Mouse (Mus musculus): Measurements from ENCODE around the gene Ccdc103. TPM values are rescaled to one million over a fixed set of nuclear protein-coding genes. Genes with fewer than 3 reads are reported as not detected.

The Ccdc103 gene
- total RNA-seq, 1 experiment from 2014 or later: not detected

DNA sequence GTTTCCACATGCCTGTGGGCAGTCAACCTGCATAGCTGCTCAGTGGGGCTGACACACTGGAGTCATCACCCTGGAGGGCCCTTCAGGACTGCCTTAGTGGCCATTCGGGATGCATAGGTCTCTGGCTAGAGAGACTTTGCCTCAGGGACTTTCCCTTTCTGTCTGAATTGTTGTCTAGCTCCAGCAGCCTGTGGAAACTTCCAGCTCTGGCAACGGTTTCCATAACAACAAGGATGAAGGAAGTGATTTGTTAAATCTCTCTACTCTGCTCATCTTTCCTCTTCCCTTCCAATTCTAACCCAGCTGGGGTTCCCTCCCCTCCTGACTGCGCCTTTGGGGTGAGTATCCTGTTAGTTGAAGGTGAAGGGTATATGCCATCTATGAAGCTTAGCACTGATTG, 7.1 kb downstream of the Ccdc103 start:
- no peak for ATAC-seq (replicated peaks; ENCODE audit: low read depth, poor library complexity, severe bottlenecking)

DNA sequence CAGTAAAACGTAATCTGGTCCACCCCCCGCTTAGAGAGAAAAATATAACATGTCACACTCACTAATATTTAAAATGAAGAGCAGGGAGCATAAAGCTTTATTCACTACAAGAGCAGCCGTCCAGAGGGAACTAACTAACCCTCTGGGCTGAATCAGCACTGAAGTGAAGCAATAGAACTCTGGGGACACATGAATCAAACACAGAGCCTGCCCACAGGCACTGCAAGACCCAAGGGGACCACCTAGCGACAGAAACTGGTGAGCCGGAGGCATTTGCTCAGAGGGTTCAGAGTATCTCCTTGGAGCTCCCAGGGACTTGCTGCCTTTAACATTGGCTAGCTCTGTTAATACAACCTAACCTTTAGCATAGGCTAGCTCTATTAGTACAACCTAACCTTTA, 9.1 kb downstream of the Ccdc103 start:
- no peak for ATAC-seq (replicated peaks; ENCODE audit: low read depth, poor library complexity, severe bottlenecking)

DNA sequence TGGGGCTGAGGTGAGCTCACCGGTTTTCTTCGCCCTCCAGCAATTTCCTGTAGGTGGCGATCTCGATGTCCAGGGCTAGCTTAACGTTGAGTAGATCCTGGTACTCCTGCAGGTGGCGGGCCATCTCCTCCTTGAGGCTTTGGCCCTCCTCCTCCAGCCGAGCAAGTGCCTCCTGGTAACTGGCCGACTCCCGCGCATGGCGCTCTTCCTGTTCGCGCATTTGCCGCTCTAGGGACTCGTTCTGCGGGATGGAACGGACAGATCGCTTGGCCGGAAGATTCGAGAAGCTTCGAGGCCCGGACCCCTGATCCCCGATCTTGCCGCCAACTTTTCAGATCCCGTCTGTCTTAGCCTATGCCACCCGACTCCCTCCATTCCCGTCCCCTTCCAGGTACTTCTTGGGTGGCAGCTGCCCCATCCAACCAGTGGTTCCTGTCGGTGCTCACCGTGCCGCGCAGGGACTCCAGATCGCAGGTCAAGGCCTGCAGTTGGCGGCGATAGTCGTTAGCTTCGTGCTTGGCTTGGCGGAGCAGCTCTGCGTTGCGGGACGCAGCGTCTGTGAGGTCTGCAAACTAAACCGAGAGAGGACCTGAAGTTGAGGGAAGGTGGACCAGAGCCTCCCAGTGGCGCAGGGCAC, 12.1 kb downstream of the Ccdc103 start:
- peak; percentile 89 for ATAC-seq (replicated peaks; ENCODE audit: low read depth, poor library complexity, severe bottlenecking)

DNA sequence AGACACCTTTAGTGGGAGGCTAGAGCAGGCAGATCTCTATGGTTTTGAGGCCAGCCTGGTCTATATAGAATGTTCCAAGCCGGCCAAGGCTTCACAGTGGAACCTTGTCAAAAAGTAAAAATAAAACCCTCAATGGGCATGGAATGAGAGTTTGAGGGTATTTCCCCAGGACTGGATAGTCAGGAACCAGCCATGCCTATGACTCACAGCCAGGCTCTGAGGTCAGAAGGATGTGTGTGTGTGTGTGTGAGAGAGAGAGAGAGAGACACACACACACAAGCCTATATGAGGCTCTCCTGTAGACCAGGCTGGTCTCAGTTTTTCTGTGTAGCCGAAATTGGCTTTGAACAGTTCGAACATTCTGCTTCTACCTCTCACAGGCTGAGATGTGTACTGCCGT, 13.7 kb downstream of the Ccdc103 start:
- no peak for ATAC-seq (replicated peaks; ENCODE audit: low read depth, poor library complexity, severe bottlenecking)

DNA sequence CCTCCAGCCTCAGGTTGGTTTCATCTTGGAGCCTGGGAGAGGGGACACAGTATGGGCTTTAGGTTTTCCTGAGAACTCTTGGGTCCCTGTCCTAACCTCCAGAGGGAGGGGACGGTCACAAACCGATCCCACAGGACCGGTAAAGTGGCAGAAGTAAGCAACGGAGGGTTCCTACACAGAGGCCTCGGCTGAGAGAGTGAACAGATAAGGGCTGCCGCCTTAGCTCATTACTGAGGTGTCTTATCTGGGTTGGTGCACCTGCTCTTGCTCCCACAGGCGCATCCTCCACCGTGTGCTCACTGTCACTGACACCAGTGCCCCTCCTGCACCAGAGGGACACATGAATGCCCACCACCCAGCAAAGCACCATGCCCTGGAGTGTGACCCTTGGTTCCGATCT, 14.8 kb downstream of the Ccdc103 start:
- ATAC-seq (replicated peaks; ENCODE audit: low read depth, poor library complexity, severe bottlenecking): no peak; the same call in 1 of the 2 replicates

DNA sequence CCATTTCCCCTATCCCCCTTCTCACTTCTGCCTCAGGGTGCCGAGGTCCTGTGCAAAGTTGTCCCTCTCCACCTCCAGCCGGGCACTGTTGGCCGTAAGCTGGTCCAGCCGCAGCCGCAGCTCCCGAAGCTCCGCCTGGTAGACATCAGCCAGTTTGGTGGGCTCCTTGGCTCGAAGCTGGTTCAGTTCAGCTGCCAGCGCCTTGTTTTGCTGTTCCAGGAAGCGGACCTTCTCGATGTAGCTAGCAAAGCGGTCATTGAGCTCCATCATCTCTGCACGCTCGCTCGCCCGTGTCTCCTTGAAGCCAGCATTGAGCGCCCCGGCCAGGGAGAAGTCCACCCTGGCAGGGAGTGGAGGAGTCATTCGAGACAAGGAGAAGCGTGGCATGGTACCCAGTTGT, 15.6 kb downstream of the Ccdc103 start:
- ATAC-seq (replicated peaks; ENCODE audit: low read depth, poor library complexity, severe bottlenecking): no peak

DNA sequence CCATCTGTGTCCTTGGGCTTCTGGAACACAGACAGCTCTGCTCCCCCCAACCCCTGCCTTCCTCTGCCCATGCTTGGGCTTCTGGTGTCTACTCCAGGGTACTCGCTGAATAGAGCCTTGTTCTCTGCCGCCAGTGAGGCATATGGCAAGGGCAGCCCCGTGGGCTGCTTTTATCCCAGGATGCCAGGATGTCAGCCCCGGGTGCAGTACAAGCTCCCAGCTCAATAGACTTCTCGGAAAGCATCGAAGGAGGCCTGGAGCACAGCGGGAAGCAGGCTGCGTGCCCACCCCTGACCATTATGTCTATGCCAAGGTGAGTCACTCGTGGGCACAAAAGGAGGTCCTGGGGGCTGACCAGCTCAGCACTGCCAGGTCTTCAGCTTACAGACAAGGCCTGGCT, 17.4 kb downstream of the Ccdc103 start:
- ATAC-seq (replicated peaks; ENCODE audit: low read depth, poor library complexity, severe bottlenecking): no peak

DNA sequence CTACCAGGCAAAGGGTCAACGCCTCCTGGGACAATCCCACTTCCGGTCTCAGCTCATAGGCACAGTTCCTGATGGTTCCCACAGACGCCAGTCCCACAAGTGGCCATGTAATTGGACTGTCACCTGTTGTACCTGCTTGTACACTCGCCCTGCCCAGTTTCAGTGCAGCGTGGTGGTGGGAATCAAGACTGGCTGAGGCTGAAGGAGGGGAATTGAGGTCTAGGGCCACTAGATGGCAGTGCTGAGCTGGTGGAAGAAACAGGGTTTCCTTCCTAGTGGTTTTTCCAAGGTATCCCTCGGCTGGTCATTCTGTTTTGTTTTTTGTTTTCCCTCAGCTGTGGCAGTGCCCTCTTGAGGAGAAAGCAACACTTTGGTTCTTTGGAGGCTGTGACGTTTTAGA, 19.8 kb downstream of the Ccdc103 start, which contains the start of gene Gfap:
Gene Gfap, minus strand, starts transcription at position 150 of the 400 bp plus-strand sequence.
- ATAC-seq (replicated peaks; ENCODE audit: low read depth, poor library complexity, severe bottlenecking): peak; percentile 81

DNA sequence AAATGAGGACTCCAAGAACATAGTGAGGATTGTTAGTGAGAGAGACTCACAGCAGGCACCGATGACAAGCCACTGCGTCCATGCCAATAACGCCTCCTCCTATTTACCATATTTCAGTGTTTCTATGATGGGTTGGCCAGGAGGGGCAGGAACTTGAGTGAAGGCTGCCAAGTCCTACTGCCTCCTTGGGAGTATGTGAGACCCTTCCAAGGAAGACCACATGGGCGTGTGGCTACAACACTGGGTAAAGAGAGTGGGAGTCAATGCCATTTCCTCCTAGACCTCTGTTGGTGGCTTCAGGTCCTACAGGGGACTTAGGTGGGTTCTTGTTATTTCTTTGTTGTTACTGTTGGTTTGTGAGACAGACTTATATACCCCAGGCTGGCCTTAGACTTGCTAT, 20.2 kb downstream of the Ccdc103 start:
- ATAC-seq (replicated peaks; ENCODE audit: low read depth, poor library complexity, severe bottlenecking): 0 out of 2 replicates have a peak, but pooled peaks have one; percentile 1

DNA sequence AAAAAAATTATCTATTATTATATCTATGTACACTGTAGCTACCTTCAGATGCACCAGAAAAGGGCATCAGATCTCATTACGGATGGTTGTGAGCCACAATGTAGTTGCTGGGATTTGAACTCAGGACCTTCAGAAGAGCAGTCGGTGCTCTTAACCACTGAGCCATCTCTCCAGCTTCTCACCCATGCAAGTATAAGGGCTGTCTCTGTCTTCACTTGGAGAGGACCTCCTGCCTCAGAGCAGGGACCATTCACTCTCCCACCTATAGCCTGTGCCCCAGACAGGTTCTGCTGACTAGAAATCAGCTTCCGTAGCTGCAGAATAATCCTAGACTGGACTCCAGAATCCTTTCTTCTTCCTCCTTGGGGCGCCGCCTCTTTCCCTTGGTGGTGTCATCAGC, 21.1 kb downstream of the Ccdc103 start:
- no peak for ATAC-seq (replicated peaks; ENCODE audit: low read depth, poor library complexity, severe bottlenecking)

DNA sequence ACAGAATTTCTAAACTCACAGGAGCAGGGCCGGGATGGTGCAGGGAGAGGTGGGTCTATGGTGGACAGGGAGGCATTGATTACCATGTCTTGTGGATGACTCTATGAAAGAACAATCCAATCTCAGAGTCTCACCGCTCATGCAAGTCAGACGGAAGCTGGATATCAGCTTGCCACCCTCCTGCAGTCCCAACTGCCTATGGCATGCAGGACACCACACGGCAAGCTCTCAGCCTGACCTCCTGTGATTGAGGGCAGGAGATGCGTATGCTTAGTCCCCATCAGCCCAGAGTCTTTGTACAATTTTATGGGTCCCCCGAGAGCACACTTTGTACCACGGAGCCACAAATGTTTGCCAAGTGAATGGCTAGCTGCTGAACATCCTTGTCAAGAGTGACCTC, 22.6 kb downstream of the Ccdc103 start:
- ATAC-seq (replicated peaks; ENCODE audit: low read depth, poor library complexity, severe bottlenecking): no peak

DNA sequence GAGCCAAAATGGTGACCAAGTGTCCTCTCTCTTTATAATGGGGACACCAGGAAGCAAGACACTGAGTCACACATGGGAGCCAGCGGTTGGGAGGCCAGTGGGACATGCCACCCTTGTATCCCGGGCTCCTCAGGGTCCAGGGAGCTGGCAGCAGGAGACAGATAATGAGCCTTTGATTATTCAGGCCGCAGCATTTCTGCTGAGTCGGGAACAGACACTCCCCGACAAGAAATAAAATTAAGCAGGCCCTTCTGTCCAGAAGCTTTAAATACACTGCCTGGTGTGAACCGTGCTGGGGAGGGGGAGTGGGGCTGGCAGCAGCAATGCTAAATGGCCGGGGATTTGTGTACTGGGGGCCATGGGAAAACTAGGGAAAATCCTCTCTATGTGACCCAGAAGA, 30.4 kb downstream of the Ccdc103 start:
- no peak for ATAC-seq (replicated peaks; ENCODE audit: low read depth, poor library complexity, severe bottlenecking)

DNA sequence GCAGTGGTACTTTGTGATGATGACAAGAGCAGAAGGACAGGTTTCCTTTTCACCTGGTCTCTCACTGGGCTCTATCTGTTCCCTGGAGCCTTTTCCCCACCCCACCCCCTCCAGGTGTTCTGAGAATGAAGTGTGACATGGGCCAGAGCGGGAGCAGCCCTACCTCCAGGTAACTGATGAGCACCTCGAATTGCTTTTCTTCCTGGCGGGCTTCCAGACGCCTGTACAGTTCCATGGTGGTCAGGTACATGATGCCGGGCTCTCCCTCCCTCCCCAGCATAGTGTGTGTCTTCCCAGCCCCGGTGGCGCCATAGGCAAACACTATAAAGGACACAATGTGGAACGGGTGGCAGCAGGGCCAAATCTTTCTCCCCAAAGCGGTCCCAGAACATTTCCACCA, 34.4 kb downstream of the Ccdc103 start:
- no peak for ATAC-seq (replicated peaks; ENCODE audit: low read depth, poor library complexity, severe bottlenecking)

DNA sequence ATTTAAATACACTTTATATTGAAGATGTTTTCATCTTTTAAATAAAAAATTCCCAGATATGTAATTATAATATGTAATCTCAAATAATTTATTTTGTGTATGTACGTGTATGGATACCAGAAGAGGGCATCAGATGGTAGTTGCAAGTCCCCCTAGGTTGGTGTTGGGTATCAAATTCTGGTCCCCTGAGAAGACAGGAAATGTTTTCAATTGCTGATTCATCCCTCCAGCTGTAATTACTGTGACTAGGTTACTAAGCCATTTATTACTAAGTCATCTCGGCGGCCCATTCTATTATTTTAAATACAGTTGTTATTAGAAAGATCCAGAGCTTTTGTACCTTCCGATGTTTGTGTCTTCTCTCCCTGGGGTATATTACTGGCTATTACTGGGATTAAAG, 37.1 kb downstream of the Ccdc103 start:
- no peak for ATAC-seq (replicated peaks; ENCODE audit: low read depth, poor library complexity, severe bottlenecking)

DNA sequence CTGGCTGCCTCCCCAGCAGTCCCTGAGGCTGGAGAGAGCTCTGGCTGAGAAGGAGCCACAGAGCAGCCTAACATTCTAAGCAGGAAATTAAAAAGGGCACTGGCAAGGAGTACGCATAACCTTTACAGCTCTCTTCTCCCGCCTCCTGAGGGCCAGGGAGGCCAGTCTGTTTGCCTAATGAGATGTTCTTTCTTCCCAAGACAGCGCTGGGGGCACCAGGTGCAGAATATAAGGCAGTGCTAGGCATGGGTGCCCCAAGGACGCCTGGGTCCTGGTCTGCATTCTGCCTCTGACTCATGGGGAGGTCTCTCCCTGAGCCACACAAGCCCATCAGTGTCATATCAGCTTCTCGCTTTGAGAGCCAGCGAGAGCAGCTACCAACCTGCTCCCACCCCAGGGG, 40.5 kb downstream of the Ccdc103 start:
- ATAC-seq (replicated peaks; ENCODE audit: low read depth, poor library complexity, severe bottlenecking): no peak

DNA sequence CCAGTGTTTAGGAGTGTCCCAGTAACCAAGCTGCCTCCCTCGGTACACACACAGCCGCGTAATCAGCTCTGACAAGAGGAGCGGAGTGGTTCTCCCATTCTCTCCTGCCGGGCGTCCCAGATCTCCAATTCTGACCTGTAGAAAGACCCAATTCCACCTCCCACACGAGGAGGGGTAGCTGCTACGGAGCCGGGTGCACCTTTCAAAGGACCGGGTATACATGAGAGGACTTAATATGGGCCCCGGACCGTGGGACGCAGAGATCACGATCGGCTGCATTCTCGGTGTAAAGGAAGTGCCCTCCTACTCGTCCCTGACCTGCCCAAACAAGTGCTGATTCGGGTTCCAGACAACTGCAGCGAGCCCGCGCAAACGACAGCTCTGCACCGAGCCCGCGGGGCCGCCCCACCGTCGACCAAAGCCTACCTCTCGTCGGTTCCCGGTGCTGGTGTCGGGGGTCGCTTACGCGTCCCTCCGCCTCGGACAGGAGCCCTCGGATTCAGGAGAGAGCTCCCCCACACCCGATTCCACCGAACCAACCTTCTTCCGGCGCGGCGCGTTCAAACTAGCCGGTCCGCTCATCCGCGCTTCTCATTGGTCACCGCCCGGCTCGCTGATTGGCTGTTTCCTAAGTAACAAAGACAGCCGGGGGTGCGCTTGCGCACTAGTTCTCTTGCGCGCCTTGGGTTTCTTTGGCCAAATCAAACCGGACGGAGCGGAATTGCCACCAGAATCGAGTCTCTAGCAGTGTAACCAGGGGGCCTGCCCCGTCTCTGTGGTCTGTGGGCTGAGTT, 43.8 kb downstream of the Ccdc103 start, which contains the start of gene Kif18b:
Gene Kif18b, minus strand, starts transcription at position 568 of the 794 bp plus-strand sequence.
- peak; percentile 95 for ATAC-seq (replicated peaks; ENCODE audit: low read depth, poor library complexity, severe bottlenecking)

DNA sequence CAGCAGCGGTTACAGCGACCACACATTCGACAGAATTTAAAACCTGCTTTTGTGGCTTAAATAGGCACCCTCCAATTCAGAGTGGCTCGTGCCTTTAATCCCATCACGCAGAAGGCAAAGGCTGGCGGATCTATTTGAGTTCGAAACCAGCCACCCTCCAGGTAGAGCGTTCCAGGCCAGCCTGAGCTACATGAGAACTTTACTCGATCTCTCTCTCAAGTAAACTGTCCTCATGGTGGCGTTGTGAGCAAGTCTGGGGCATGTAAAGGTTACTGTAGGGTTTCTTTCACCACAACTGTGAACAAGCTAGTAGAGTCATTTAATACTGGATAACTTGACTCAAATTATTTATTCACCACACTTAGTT, 44.3 kb downstream of the Ccdc103 start:
- ATAC-seq (replicated peaks; ENCODE audit: low read depth, poor library complexity, severe bottlenecking): peak; percentile 68

DNA sequence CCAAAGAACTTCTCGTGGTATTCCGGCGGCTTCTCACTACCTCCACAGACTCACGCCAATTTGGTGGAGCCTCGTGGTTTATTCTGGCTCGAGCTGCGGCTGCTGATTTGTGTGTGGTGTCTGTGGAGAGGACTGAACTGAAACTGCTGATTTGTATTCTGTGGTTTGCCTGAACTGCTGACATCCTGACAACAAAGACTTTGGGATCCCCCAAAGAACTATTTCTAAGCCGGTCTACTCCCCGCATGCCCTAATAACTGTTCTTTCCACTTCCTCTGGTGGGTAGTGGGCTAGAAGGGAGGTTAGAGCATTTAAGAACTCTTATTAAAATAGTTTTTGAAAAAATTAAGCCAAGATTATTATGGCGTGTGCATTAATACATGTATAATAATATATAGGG, 49.7 kb downstream of the Ccdc103 start:
- ATAC-seq (replicated peaks; ENCODE audit: low read depth, poor library complexity, severe bottlenecking): no peak

Data from common myeloid progenitor, adult 5-6 weeks (primary cell).